Mouse (Mus musculus): Measurements from ENCODE around the gene Camta1. TPM values are rescaled to one million over a fixed set of nuclear protein-coding genes. Genes with fewer than 3 reads are reported as not detected.

Camta1 gene
- polyA plus RNA-seq, 1 experiment from 2014 or later = 86.8 TPM

DNA sequence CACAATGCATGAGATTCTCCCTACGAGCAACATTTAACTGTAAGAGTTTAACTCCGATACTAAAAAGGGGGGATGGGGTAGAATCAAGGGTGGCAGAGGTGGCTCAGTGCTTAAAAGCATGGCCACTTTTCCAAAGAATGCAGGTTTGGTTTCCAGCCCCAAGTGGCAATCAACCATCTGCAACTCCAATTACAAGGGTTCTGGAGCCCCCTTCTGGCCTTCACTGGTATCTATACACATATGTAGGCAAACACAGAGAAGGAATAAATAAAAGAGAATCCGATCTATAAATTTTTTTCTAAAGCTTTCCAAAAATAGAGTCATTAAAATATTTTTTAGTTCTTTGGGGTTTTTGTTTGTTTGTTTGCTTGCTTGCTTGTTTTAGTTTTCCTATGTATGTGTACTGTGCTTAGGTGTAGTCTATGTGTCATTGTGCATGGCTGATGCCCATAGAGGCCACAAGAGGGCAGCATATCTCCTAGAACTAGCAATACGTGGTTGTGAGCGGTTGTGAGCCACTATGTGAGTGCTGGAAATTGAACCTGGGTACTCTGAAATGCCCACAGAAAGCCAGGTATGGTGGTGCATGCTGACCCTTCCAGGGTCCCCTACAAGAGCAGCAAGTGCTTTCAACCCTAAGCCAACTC lies 18.5 kb upstream of the Camta1 start:
- Histone ChIP-seq H3K4me2 (replicated peaks; ENCODE audit: low read depth, low read length) (no peak overlapping the region), H3K4me3 (ENCODE audit: low read depth, low read length) (no peak overlapping the region), H3K36me3 (ENCODE audit: control insufficient read depth, insufficient read depth, low read length) (no peaks in the 10 kb centered on the region), H3K9ac (replicated peaks; ENCODE audit: low read depth, low read length) (no peak overlapping the region), H3K4me1 (ENCODE audit: control insufficient read depth, insufficient read depth, low read length) (no peaks in the 10 kb centered on the region), H3K27me3 (ENCODE audit: control insufficient read depth, insufficient read depth, low read length) (no peaks in the 10 kb centered on the region), H3K9me3 (ENCODE audit: control insufficient read depth, low read depth, low read length) (no peaks in the 10 kb centered on the region), H3K27ac (ENCODE audit: low read length) (no peak overlapping the region)
- ATAC-seq (ENCODE audit: insufficient number of reproducible peaks, insufficient read depth, low FRiP score, low read depth) = no peak
- WGBS = 76% methylated on average over 5 of the region's 5 CpGs

DNA sequence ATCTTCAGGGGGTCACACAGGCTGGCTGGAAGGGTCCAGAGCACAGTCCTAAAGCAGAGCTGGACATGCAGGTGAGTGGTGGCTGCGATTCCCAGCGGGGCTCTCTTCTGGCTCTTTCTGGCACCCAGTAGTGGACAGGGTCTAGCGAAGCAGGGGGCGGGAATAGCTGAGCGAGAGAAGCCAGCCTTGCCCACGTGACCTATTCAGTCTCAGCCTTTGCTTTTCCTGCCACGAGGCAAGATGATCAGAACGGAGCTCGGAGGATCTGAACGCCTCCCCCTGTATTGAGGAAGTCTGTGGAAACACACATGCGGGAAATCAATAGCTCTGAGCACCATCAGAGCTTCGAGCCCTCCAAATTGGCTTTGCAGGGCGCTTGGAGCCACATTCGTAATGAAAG lies 14.7 kb upstream of the Camta1 start:
- no peak overlapping the region for H3K9ac ChIP-seq (replicated peaks; ENCODE audit: low read depth, low read length)
- H3K27ac ChIP-seq (ENCODE audit: low read length) = no peak overlapping the region
- no peak overlapping the region for H3K4me2 ChIP-seq (replicated peaks; ENCODE audit: low read depth, low read length)
- H3K27me3 ChIP-seq (ENCODE audit: control insufficient read depth, insufficient read depth, low read length) = no peaks in the 10 kb centered on the region
- no peak; the same call in 1 of the 2 replicates for ATAC-seq (ENCODE audit: insufficient number of reproducible peaks, insufficient read depth, low FRiP score, low read depth)
- 53% methylated on average over 14 of the region's 14 CpGs for WGBS
- H3K36me3 ChIP-seq (ENCODE audit: control insufficient read depth, insufficient read depth, low read length) = no peaks in the 10 kb centered on the region
- no peak overlapping the region for H3K4me3 ChIP-seq (ENCODE audit: low read depth, low read length)
- no peaks in the 10 kb centered on the region for H3K9me3 ChIP-seq (ENCODE audit: control insufficient read depth, low read depth, low read length)
- no peaks in the 10 kb centered on the region for H3K4me1 ChIP-seq (ENCODE audit: control insufficient read depth, insufficient read depth, low read length)

DNA sequence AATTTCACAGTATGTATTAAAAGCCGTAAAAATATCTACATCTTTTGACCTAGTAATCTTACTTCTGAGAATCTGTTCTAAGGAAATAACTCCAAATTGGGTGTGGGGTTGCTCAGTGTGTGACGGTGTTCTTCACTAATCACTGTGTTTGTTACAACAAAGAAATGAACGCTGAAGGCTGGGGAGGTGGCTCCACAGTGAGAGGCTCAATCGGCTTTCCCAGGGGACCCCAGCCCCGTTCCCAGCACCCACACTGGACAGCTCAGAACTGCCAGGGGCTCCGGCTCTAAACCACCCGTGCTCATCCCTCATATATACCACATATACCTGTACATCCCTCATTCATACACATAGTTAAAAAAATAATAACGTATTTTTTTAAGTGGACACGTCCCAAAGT lies 1.8 kb upstream of the Camta1 start:
- no peak overlapping the region for H3K9ac ChIP-seq (replicated peaks; ENCODE audit: low read depth, low read length)
- H3K36me3 ChIP-seq (ENCODE audit: control insufficient read depth, insufficient read depth, low read length) = no peaks in the 10 kb centered on the region
- H3K4me3 ChIP-seq (ENCODE audit: low read depth, low read length) = peak overlapping the region; percentile 59; the same call in 1 of the 2 replicates
- 63% methylated on average over 9 of the region's 9 CpGs for WGBS
- ATAC-seq (ENCODE audit: insufficient number of reproducible peaks, insufficient read depth, low FRiP score, low read depth) = no peak
- H3K27ac ChIP-seq (ENCODE audit: low read length) = no peak overlapping the region
- peak overlapping the region; percentile 92 for H3K4me2 ChIP-seq (replicated peaks; ENCODE audit: low read depth, low read length)
- no peaks in the 10 kb centered on the region for H3K27me3 ChIP-seq (ENCODE audit: control insufficient read depth, insufficient read depth, low read length)
- peaks cover 10% of the 10 kb centered on the region; the same call in 1 of the 2 replicates for H3K4me1 ChIP-seq (ENCODE audit: control insufficient read depth, insufficient read depth, low read length)
- no peaks in the 10 kb centered on the region for H3K9me3 ChIP-seq (ENCODE audit: control insufficient read depth, low read depth, low read length)

DNA sequence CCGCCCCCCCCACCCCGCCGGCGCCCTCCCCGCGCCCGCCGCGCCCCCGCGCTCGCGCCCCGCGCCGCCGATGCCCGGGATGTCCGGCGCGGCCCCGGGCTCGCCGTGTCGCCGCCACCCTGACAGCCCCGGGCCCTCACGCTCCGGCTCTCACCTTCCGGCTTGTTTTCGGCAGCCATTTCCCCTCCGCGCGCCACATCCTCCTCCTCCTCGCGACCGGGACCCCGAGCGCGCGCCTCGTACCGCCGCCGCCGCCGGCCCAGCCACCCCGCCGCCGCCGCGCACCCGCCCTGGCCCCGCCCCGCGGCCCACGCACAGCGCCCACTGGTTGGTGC lies 238 bp downstream of the Camta1 start:
- ATAC-seq (ENCODE audit: insufficient number of reproducible peaks, insufficient read depth, low FRiP score, low read depth) = no peak
- 1% methylated on average over 18 of the region's 58 CpGs for WGBS
- Histone ChIP-seq H3K27ac (ENCODE audit: low read length) (no peak overlapping the region), H3K36me3 (ENCODE audit: control insufficient read depth, insufficient read depth, low read length) (no peaks in the 10 kb centered on the region; the same call in 1 of the 2 replicates), H3K27me3 (ENCODE audit: control insufficient read depth, insufficient read depth, low read length) (no peaks in the 10 kb centered on the region), H3K4me2 (replicated peaks; ENCODE audit: low read depth, low read length) (peak overlapping the region; percentile 94), H3K4me3 (ENCODE audit: low read depth, low read length) (peak overlapping the region; percentile 65), H3K9ac (replicated peaks; ENCODE audit: low read depth, low read length) (peak overlapping the region; percentile 81), H3K4me1 (ENCODE audit: control insufficient read depth, insufficient read depth, low read length) (peaks cover 10% of the 10 kb centered on the region; the same call in 1 of the 2 replicates), H3K9me3 (ENCODE audit: control insufficient read depth, low read depth, low read length) (no peaks in the 10 kb centered on the region)

DNA sequence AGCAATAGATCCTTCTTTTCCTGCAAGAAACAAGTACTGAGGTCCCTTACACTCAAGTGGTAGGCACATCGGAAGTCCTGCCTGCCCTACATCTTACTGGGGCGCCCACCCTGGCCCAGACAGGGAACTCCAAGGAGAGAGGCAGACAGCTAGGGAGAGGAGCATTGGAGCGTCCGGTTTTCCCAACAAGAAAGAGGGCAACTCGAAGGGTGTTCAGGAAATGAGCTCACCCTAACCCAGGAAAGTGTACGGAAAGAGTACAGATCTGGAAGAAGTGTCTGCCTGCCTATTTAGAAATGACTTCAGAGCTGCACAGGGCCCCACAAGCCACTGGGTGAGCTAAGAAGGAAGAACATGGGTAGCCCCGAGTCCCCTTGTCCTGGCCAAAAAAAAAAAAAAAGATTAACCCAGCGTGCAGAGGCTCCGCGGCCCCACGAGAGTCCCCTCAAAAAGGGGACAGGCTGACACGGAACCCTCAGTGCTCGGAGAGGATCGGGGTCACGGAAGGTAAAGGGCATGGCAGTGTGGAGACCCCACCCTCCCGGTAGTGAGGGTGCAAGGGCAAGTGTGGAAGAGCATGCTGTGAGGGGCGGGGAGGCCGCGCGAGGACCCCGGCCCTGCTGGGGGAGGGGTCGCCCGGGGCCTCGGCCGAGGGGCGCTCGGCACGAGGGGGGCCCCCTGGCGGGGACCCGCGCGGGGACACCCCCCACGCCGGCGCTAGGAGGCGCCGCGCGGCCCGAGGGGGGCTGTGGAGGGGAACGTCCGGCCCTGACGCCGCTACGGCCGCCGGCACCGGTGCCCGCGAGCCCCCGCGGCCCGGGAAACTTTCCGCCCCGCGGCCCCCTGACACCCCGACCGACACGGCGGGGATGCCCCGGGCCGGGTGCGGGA lies 990 bp downstream of the Camta1 start:
- H3K4me3 ChIP-seq (ENCODE audit: low read depth, low read length) = peak overlapping the region; percentile 65
- no peaks in the 10 kb centered on the region; the same call in 1 of the 2 replicates for H3K36me3 ChIP-seq (ENCODE audit: control insufficient read depth, insufficient read depth, low read length)
- peak overlapping the region; percentile 94 for H3K4me2 ChIP-seq (replicated peaks; ENCODE audit: low read depth, low read length)
- H3K4me1 ChIP-seq (ENCODE audit: control insufficient read depth, insufficient read depth, low read length) = peaks cover 10% of the 10 kb centered on the region; the same call in 1 of the 2 replicates
- H3K27me3 ChIP-seq (ENCODE audit: control insufficient read depth, insufficient read depth, low read length) = no peaks in the 10 kb centered on the region
- H3K9me3 ChIP-seq (ENCODE audit: control insufficient read depth, low read depth, low read length) = no peaks in the 10 kb centered on the region
- H3K27ac ChIP-seq (ENCODE audit: low read length) = peak overlapping the region; percentile 33; the same call in 1 of the 2 replicates
- no peak for ATAC-seq (ENCODE audit: insufficient number of reproducible peaks, insufficient read depth, low FRiP score, low read depth)
- 1% methylated on average over 38 of the region's 63 CpGs for WGBS
- peak overlapping the region; percentile 81 for H3K9ac ChIP-seq (replicated peaks; ENCODE audit: low read depth, low read length)

DNA sequence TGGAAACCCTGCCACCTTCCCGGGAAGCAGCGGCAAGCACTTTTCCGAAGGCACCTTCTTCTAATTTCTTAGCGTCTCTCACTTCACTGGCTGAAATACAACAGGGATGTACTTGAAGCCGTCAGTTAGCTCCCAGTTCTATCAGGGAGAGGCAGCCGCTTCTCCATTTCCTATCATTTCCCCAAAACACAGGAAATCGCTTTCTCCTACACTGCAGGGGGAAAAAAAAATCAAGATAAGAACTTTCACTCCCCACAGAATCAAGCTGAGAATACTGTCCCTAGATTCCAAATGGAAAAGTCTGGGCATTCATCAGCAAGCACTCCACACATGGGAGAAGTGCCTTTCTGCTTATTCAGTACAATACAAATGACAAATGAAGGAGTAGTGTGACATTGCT lies 2.4 kb downstream of the Camta1 start:
- Histone ChIP-seq H3K27me3 (ENCODE audit: control insufficient read depth, insufficient read depth, low read length) (no peaks in the 10 kb centered on the region), H3K4me3 (ENCODE audit: low read depth, low read length) (no peak overlapping the region), H3K4me1 (ENCODE audit: control insufficient read depth, insufficient read depth, low read length) (peaks cover 10% of the 10 kb centered on the region; the same call in 1 of the 2 replicates), H3K36me3 (ENCODE audit: control insufficient read depth, insufficient read depth, low read length) (no peaks in the 10 kb centered on the region; the same call in 1 of the 2 replicates), H3K27ac (ENCODE audit: low read length) (no peak overlapping the region), H3K4me2 (replicated peaks; ENCODE audit: low read depth, low read length) (no peak overlapping the region), H3K9ac (replicated peaks; ENCODE audit: low read depth, low read length) (no peak overlapping the region), H3K9me3 (ENCODE audit: control insufficient read depth, low read depth, low read length) (no peaks in the 10 kb centered on the region)
- 75% methylated on average over 7 of the region's 7 CpGs for WGBS
- no peak for ATAC-seq (ENCODE audit: insufficient number of reproducible peaks, insufficient read depth, low FRiP score, low read depth)

DNA sequence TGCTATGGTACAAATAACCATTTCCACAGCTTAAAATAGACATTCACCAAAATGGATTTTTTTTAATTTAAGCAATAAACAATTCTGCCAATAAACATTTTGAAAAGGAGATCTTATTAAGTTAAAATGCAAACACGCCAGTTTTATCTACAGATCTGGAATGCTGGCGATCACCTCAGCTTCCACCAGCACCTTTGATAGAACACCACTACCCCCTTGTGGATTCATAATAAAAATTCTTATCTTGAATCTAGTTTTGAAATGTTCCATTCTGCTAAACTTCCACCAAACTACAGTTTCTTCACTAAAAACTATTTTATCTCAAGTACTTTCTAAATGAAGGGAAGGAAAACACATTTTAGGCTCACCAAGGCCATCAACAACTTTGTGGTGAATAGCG lies 7.7 kb downstream of the Camta1 start:
- no peaks in the 10 kb centered on the region; the same call in 1 of the 2 replicates for H3K36me3 ChIP-seq (ENCODE audit: control insufficient read depth, insufficient read depth, low read length)
- no peaks in the 10 kb centered on the region for H3K27me3 ChIP-seq (ENCODE audit: control insufficient read depth, insufficient read depth, low read length)
- no peaks in the 10 kb centered on the region for H3K4me1 ChIP-seq (ENCODE audit: control insufficient read depth, insufficient read depth, low read length)
- no peak for ATAC-seq (ENCODE audit: insufficient number of reproducible peaks, insufficient read depth, low FRiP score, low read depth)
- H3K4me3 ChIP-seq (ENCODE audit: low read depth, low read length) = no peak overlapping the region
- no peak overlapping the region for H3K4me2 ChIP-seq (replicated peaks; ENCODE audit: low read depth, low read length)
- no peaks in the 10 kb centered on the region for H3K9me3 ChIP-seq (ENCODE audit: control insufficient read depth, low read depth, low read length)
- H3K27ac ChIP-seq (ENCODE audit: low read length) = no peak overlapping the region
- H3K9ac ChIP-seq (replicated peaks; ENCODE audit: low read depth, low read length) = no peak overlapping the region
- 58% methylated on average over 3 of the region's 3 CpGs for WGBS

DNA sequence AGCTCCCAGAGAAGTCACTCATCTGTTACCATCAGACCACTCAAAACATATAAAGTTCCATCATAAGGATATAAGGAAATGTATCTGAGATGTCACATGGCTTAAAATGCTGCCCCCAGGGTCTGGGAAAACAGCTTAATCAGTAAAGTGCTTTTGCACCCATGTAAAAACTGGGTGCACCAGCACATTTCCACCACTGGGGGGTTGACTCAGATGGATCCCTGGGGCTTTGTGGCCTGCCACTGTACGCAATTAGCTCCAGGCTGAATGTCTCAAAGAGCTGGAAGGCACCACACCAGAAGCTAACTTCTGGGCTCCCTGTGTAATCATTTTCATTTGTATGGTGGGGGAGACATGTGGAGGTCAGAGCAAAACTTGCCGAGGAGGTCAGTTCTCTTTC lies 10.5 kb downstream of the Camta1 start:
- WGBS = 56% methylated on average over 2 of the region's 2 CpGs
- H3K27me3 ChIP-seq (ENCODE audit: control insufficient read depth, insufficient read depth, low read length) = no peaks in the 10 kb centered on the region
- H3K9ac ChIP-seq (replicated peaks; ENCODE audit: low read depth, low read length) = no peak overlapping the region
- no peak overlapping the region for H3K4me2 ChIP-seq (replicated peaks; ENCODE audit: low read depth, low read length)
- no peak overlapping the region for H3K4me3 ChIP-seq (ENCODE audit: low read depth, low read length)
- no peak for ATAC-seq (ENCODE audit: insufficient number of reproducible peaks, insufficient read depth, low FRiP score, low read depth)
- no peaks in the 10 kb centered on the region; the same call in 1 of the 2 replicates for H3K36me3 ChIP-seq (ENCODE audit: control insufficient read depth, insufficient read depth, low read length)
- H3K9me3 ChIP-seq (ENCODE audit: control insufficient read depth, low read depth, low read length) = no peaks in the 10 kb centered on the region
- H3K27ac ChIP-seq (ENCODE audit: low read length) = no peak overlapping the region
- H3K4me1 ChIP-seq (ENCODE audit: control insufficient read depth, insufficient read depth, low read length) = no peaks in the 10 kb centered on the region

Data from stomach, embryonic 14.5 days (tissue).